Mouse (Mus musculus) C2C12 (cell line): ENCODE measurements at regions not wholly inside any gene's neighbourhood (a gene's known extent, or its start where the extent isn't known, plus 50 kb on each side); places are given as distances from the start of the nearest gene placed in this dataset.
"Not testable (repeated sequence)": the region's sequence is repeated elsewhere in the genome, so short reads cannot be mapped to it uniquely, and the experiment has no call there.

Experiments used
- CEBPB ChIP-seq: IDR thresholded peaks from one replicate; pipeline ENCODE4 v1.6.1; 2011; ENCODE audit warnings: low read depth, mild to moderate bottlenecking, control low read depth, moderate library complexity
- CTCF ChIP-seq: IDR thresholded peaks from one replicate; pipeline ENCODE4 v1.5.1; 2011; ENCODE audit not compliant: control insufficient read depth, insufficient read depth, insufficient read length
- FOSL1 ChIP-seq: IDR thresholded peaks from one replicate; pipeline ENCODE4 v1.8.0; 2011; ENCODE audit warnings: mild to moderate bottlenecking, low read length; ENCODE audit not compliant: poor library complexity, insufficient read depth, severe bottlenecking
- MAX ChIP-seq: IDR thresholded peaks from one replicate; pipeline ENCODE4 v1.6.1; 2011; ENCODE audit warnings: mild to moderate bottlenecking, control low read depth
- MYOD1 ChIP-seq: IDR thresholded peaks from one replicate; pipeline ENCODE4 v1.6.1; 2011; ENCODE audit warnings: low read depth; ENCODE audit not compliant: control insufficient read depth, insufficient read length
- USF1 ChIP-seq: IDR thresholded peaks from one replicate; pipeline ENCODE4 v1.6.1; 2011; ENCODE audit warnings: low read depth, mild to moderate bottlenecking, control low read depth, moderate library complexity

- TF ChIP-seq CTCF, MAX, CEBPB, MYOD1, USF1, FOSL1: not testable (repeated sequence)
Measured at GRCm38 (mm10) chr14:53267693-53268092, 772.1 kb upstream of the Olfr1507 start.
